Mouse (Mus musculus): ENCODE measurements at regions not wholly inside any gene's neighbourhood (a gene's known extent, or its start where the extent isn't known, plus 50 kb on each side); places are given as distances from the start of the nearest gene placed in this dataset.

- TF ChIP-seq CTCF (IDR thresholded peaks at IDR 0.05; ENCODE audit: borderline replicate concordance, insufficient read depth, low read length) (no peak), POLR2A (IDR thresholded peaks at IDR 0.05; ENCODE audit: low read depth, low read length) (no peak)
Observed at GRCm38 (mm10) chr8:41824928-41825327, 408.1 kb upstream of the Frg1 start.
